In the genomic region with DNA sequence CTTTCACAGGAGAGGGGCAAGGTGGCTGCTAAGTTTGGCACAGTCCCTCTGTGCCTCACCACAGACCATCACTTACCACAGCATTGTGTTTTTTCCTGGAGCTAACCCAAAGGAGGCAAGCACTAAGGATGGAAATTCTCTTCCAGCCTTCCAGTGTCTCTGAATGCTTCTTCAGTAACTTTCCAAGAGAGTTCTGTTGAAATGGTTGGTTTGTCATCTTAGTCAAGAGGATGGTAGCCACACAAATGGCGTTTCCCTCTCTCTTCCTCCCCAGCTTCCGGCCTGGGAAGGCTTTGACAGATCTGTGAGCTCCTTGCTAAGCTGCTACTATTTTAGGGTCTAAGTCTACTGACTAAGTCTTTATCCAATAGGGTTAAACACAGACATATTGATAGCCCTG, we compare ENCODE assay signal across 11 mouse cellular contexts. TPM values are rescaled to one million over a fixed set of nuclear protein-coding genes. Genes with fewer than 3 reads are reported as not detected.
DNase-seq lines count a peak whose midpoint lies in the region; ATAC-seq and TF ChIP-seq lines count a peak whose summit lies in the region.
"Had no signal": no experiment of that assay in that cellular context is flagged by ENCODE, and none has a peak within 500 bp of the region (broad histone marks: within the 10 kb centered on the region; RNA-seq: fewer than 3 reads in every experiment).

A gene (minus strand): TSS at position 247 of the 400 bp plus-strand sequence.

- no peaks in the 10 kb centered on the region for H3K9me3 ChIP-seq in forebrain, embryonic 10.5 days
- no peaks in the 10 kb centered on the region for H3K9me3 ChIP-seq in forebrain, embryonic 16.5 days (ENCODE audit: control insufficient read depth, low read length)
- H3K9me3 ChIP-seq in lung, embryonic 14.5 days (ENCODE audit: low read depth, low read length), result no peaks in the 10 kb centered on the region
- no peaks in the 10 kb centered on the region for H3K9me3 ChIP-seq in forebrain, embryonic 14.5 days (replicated peaks; ENCODE audit: control insufficient read depth, low read length)
- no peaks in the 10 kb centered on the region for H3K9me3 ChIP-seq in midbrain, embryonic 13.5 days
- H3K9me3 ChIP-seq: G1E had no signal

- no peaks in the 10 kb centered on the region for H3K27me3 ChIP-seq in forebrain, embryonic 10.5 days (ENCODE audit: poor library complexity, severe bottlenecking)
- no peaks in the 10 kb centered on the region for H3K27me3 ChIP-seq in forebrain, embryonic 16.5 days (replicated peaks; ENCODE audit: control insufficient read depth, insufficient read depth, low read length)
- H3K27me3 ChIP-seq in lung, embryonic 14.5 days (ENCODE audit: insufficient read depth, low read length), result no peaks in the 10 kb centered on the region
- no peaks in the 10 kb centered on the region for H3K27me3 ChIP-seq in forebrain, embryonic 14.5 days (replicated peaks; ENCODE audit: control insufficient read depth, insufficient read depth, low read length)
- H3K27me3 ChIP-seq in midbrain, embryonic 13.5 days, result no peaks in the 10 kb centered on the region

- 0 out of 2 replicates have a peak, but pooled peaks cover 7% of the 10 kb centered on the region for H3K36me3 ChIP-seq in forebrain, embryonic 10.5 days (replicated peaks)
- no peaks in the 10 kb centered on the region for H3K36me3 ChIP-seq in forebrain, embryonic 16.5 days (ENCODE audit: control insufficient read depth, insufficient read depth)
- no peaks in the 10 kb centered on the region for H3K36me3 ChIP-seq in lung, embryonic 14.5 days (ENCODE audit: insufficient read depth)
- H3K36me3 ChIP-seq in forebrain, embryonic 14.5 days (ENCODE audit: control insufficient read depth, insufficient read depth, low read length), result no peaks in the 10 kb centered on the region; the same call in 1 of the 2 replicates
- no peaks in the 10 kb centered on the region for H3K36me3 ChIP-seq in midbrain, embryonic 13.5 days
- H3K36me3 ChIP-seq: G1E had no signal

- no peak for TF ChIP-seq CTCF in lung, embryonic 14.5 days (IDR thresholded peaks at IDR 0.05; ENCODE audit: low read depth)

- ATAC-seq in forebrain, embryonic 16.5 days, result no peak
- no peak for ATAC-seq in lung, embryonic 14.5 days (ENCODE audit: insufficient read depth)
- ATAC-seq in forebrain, embryonic 14.5 days, result no peak
- no peak for ATAC-seq in midbrain, embryonic 13.5 days
- ATAC-seq in megakaryocyte progenitor cell, adult 5-6 weeks (replicated peaks; ENCODE audit: poor library complexity), result no peak

- H3K27ac ChIP-seq in forebrain, embryonic 10.5 days, result peak within 1 kb of the TSS; percentile 99
- no peak within 1 kb of the TSS for H3K27ac ChIP-seq in forebrain, embryonic 16.5 days (ENCODE audit: low read length)
- H3K27ac ChIP-seq in lung, embryonic 14.5 days (ENCODE audit: low read depth), result no peak within 1 kb of the TSS
- H3K27ac ChIP-seq in forebrain, embryonic 14.5 days (ENCODE audit: low read depth, low read length), result no peak within 1 kb of the TSS
- H3K27ac ChIP-seq in midbrain, embryonic 13.5 days, result no peak within 1 kb of the TSS; the same call in 1 of the 2 replicates

- H3K4me2 ChIP-seq in forebrain, embryonic 16.5 days (ENCODE audit: low read length), result no peak within 1 kb of the TSS
- no peak within 1 kb of the TSS for H3K4me2 ChIP-seq in lung, embryonic 14.5 days
- no peak within 1 kb of the TSS for H3K4me2 ChIP-seq in forebrain, embryonic 14.5 days (ENCODE audit: low read length)
- peak within 1 kb of the TSS; percentile 83 for H3K4me2 ChIP-seq in midbrain, embryonic 13.5 days (replicated peaks)

- no peak for DNase-seq in forebrain, embryonic 10.5 days (ENCODE audit: extremely low spot score, low spot score)
- peak; percentile 3 for DNase-seq in lung, embryonic 14.5 days
- DNase-seq in lung, adult 18-20 months, result no peak
- peak; percentile 1 for DNase-seq in forebrain, embryonic 14.5 days (ENCODE audit: low spot score)
- DNase-seq in thymus, postnatal 10 days (ENCODE audit: low spot score in 2 of 2), result no peak
- DNase-seq: thymus, postnatal 36 days had no signal

- H3K4me1 ChIP-seq in forebrain, embryonic 10.5 days, result peaks cover 98% of the 10 kb centered on the region
- H3K4me1 ChIP-seq in forebrain, embryonic 16.5 days (replicated peaks; ENCODE audit: control insufficient read depth, insufficient read depth, low read length), result peaks cover 42% of the 10 kb centered on the region
- peaks cover 25% of the 10 kb centered on the region for H3K4me1 ChIP-seq in lung, embryonic 14.5 days (ENCODE audit: insufficient read depth)
- peaks cover 74% of the 10 kb centered on the region for H3K4me1 ChIP-seq in forebrain, embryonic 14.5 days (ENCODE audit: control insufficient read depth, insufficient read depth, low read length)
- peaks cover 82% of the 10 kb centered on the region for H3K4me1 ChIP-seq in midbrain, embryonic 13.5 days (replicated peaks)

- H3K9ac ChIP-seq in forebrain, embryonic 16.5 days (replicated peaks; ENCODE audit: low read depth, low read length), result no peak within 1 kb of the TSS
- no peak within 1 kb of the TSS for H3K9ac ChIP-seq in lung, embryonic 14.5 days
- H3K9ac ChIP-seq in forebrain, embryonic 14.5 days (ENCODE audit: low read length), result peak within 1 kb of the TSS; percentile 76; the same call in 1 of the 2 replicates
- 0 out of 2 replicates have a peak within 1 kb of the TSS, but pooled peaks have one; percentile 92 for H3K9ac ChIP-seq in midbrain, embryonic 13.5 days (replicated peaks)

- peak within 1 kb of the TSS; percentile 93; the same call in 1 of the 2 replicates for H3K4me3 ChIP-seq in forebrain, embryonic 10.5 days
- no peak within 1 kb of the TSS for H3K4me3 ChIP-seq in forebrain, embryonic 16.5 days (replicated peaks; ENCODE audit: low read length)
- H3K4me3 ChIP-seq in lung, embryonic 14.5 days (ENCODE audit: low read depth, low read length), result no peak within 1 kb of the TSS
- no peak within 1 kb of the TSS for H3K4me3 ChIP-seq in forebrain, embryonic 14.5 days (ENCODE audit: low read depth, low read length)
- H3K4me3 ChIP-seq in midbrain, embryonic 13.5 days (replicated peaks), result peak within 1 kb of the TSS; percentile 91; the same call in 1 of the 2 replicates

- WGBS in forebrain, embryonic 10.5 days, result 57% methylated on average over 2 of the region's 2 CpGs
- WGBS in forebrain, embryonic 16.5 days, result 77% methylated on average over 2 of the region's 2 CpGs
- 60% methylated on average over 2 of the region's 2 CpGs for WGBS in lung, embryonic 14.5 days
- 65% methylated on average over 2 of the region's 2 CpGs for WGBS in forebrain, embryonic 14.5 days
- WGBS in midbrain, embryonic 13.5 days, result 68% methylated on average over 2 of the region's 2 CpGs

RNA-seq across cellular contexts. Expression of the gene that starts here (rescaled TPM):
- polyA plus RNA-seq in forebrain, embryonic 10.5 days (2016; fragmentation: Nextera tagmentation; extraction: Ambion mirVana), result 13.8 and 17.9 TPM in 2 replicates
- polyA plus RNA-seq in forebrain, embryonic 16.5 days (2015; fragmentation: Nextera tagmentation; extraction: Ambion mirVana), result 9.6 and 14.1 TPM in 2 replicates
- 8.9 and 11.4 TPM in 2 replicates for polyA plus RNA-seq in lung, embryonic 14.5 days (2014; fragmentation: Nextera tagmentation; extraction: Ambion mirVana)
- 9.9 and 11.7 TPM in 2 replicates for polyA plus RNA-seq in forebrain, embryonic 14.5 days (2014; fragmentation: Nextera tagmentation; extraction: Ambion mirVana)
- 14.7 and 17.1 TPM in 2 replicates for polyA plus RNA-seq in midbrain, embryonic 13.5 days (2015; fragmentation: Nextera tagmentation; extraction: Ambion mirVana)
- not detected in 2 replicates for total RNA-seq in megakaryocyte progenitor cell, adult 5-6 weeks (2015)
- not detected in 2 replicates for total RNA-seq in megakaryocyte progenitor cell, adult 5-6 weeks (2017)
- total RNA-seq: megakaryocyte-erythroid progenitor cell, adult 5-6 weeks had no signal

Comparison
In these comparisons a context has a peak if more than half of its experiments do, and no peak if none do; other contexts are left out.
1. DNase-seq: peak in lung, embryonic 14.5 days (single experiment) and forebrain, embryonic 14.5 days (single experiment); none in forebrain, embryonic 10.5 days (single experiment), lung, adult 18-20 months (0 of 2) and thymus, postnatal 10 days (0 of 2).
2. H3K4me3 ChIP-seq: peak in forebrain, embryonic 10.5 days (single experiment) and midbrain, embryonic 13.5 days (single experiment); none in forebrain, embryonic 16.5 days (single experiment), lung, embryonic 14.5 days (single experiment) and forebrain, embryonic 14.5 days (single experiment).
3. H3K9ac ChIP-seq: peak in forebrain, embryonic 14.5 days (single experiment) and midbrain, embryonic 13.5 days (single experiment); none in forebrain, embryonic 16.5 days (single experiment) and lung, embryonic 14.5 days (single experiment).